Mouse (Mus musculus) heart, adult 2 months (tissue): ENCODE data around the gene Pklr.

ENCODE experiments used
- EP300 ChIP-seq: fragments of 200-500 bp; IDR thresholded peaks from 2 replicates; pipeline ENCODE4 v1.6.1; 2011; ENCODE audit warnings: low read depth, low read length, control low read depth; ENCODE audit not compliant: insufficient read depth
- POLR2A ChIP-seq: fragments of 200-500 bp; IDR thresholded peaks from 2 replicates; pipeline ENCODE4 v1.6.1; 2011; ENCODE audit warnings: mild to moderate bottlenecking, low read depth, low read length, control low read depth; ENCODE audit not compliant: insufficient read depth

- TF ChIP-seq POLR2A (no peak), EP300 (0 out of 2 replicates have a peak, but pooled peaks have one; percentile 18)
Observed at GRCm38 (mm10) chr3:89124241-89124640, 11.7 kb upstream of the Pklr start.
